Mouse (Mus musculus): ENCODE results near the gene Rabgap1l. TPM values are rescaled to one million over a fixed set of nuclear protein-coding genes. Genes with fewer than 3 reads are reported as not detected.

The Rabgap1l gene
- polyA plus RNA-seq, 1 experiment from 2014 or later: 20.5 TPM

DNA sequence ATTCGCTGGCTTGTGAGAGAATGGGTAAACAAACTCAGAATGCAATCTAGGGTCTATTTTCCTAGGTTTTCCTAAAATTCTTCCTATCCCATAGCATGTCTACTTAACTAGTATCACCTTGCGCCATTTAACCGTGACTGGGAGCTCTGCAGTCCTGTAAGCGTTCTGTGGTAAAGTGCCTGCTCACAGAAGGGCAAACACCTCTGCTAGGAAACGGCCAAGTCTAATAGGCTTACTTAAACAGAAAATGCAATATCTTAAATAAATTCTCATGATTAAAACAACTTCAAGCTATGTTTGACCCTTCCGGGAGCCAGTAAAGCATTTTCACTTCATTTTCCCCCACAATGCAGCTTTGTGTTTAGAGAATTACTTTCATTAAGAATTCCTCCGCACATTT is 484.5 kb downstream of the Rabgap1l start:
- WGBS: 80% methylated on average over 7 of the region's 7 CpGs
- Histone ChIP-seq H3K9me3 (no peaks in the 10 kb centered on the region), H3K27ac (replicated peaks) (no peak overlapping the region), H3K9ac (no peak overlapping the region), H3K27me3 (no peaks in the 10 kb centered on the region), H3K4me2 (no peak overlapping the region), H3K36me3 (no peaks in the 10 kb centered on the region), H3K4me3 (no peak overlapping the region), H3K4me1 (replicated peaks) (peaks cover 6% of the 10 kb centered on the region; the same call in 1 of the 2 replicates)
- no peak for ATAC-seq (ENCODE audit: low read depth)

DNA sequence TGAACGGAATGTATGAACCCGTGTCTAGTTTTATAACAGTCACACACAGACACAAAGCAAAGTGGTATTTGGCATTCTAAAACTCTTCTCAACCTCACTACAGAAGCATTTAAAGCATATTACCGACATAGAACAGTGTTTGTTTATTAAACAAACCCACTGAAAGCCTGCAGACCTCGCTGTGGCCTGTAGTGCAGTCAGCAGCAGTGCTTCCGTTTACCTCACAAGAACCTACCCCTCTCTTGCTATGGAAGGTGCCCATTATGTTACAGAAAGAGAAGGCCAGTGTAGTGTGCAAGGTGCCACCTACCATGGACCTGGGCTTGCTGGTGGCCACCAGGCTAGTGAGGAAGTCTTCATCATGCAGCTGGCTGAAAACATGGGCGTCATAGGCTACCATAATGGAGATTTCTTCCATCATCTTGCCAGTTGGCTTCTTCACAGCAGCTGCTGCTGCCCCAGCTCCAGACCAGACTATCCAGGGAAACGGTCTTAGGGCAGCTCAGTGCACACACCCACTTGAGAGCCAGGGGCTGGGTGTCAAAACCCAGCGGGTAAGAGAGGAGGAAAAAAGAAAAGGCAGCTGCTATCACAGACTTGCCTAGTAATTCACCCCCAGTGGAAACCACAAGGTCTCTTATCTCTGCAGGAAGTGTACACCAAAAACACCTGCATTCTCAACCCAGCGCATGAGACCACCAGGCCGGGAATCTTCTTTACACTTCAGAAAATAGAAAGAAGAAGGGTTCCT is 486.0 kb downstream of the Rabgap1l start:
- no peak overlapping the region for H3K9ac ChIP-seq
- WGBS: 69% methylated on average over 10 of the region's 10 CpGs
- no peak overlapping the region for H3K27ac ChIP-seq (replicated peaks)
- no peaks in the 10 kb centered on the region for H3K27me3 ChIP-seq
- no peaks in the 10 kb centered on the region for H3K9me3 ChIP-seq
- ATAC-seq (ENCODE audit: low read depth): no peak
- no peak overlapping the region for H3K4me2 ChIP-seq
- no peak overlapping the region for H3K4me3 ChIP-seq
- no peaks in the 10 kb centered on the region for H3K36me3 ChIP-seq
- H3K4me1 ChIP-seq (replicated peaks): peaks cover 6% of the 10 kb centered on the region; the same call in 1 of the 2 replicates

- 79% methylated on average over 6 of the region's 6 CpGs for WGBS
- Histone ChIP-seq H3K4me2 (no peak overlapping the region), H3K27ac (replicated peaks) (no peak overlapping the region)
These were observed 486.7 kb downstream of the Rabgap1l start for GRCm38 (mm10) chr1:160306336-160306735.

GRCm38 (mm10) chr1:160305826-160306225 is 487.2 kb downstream of the Rabgap1l start:
- WGBS: 85% methylated on average over 1 of the region's 1 CpGs
- no peaks in the 10 kb centered on the region for H3K36me3 ChIP-seq
- no peak overlapping the region for H3K4me2 ChIP-seq
- ATAC-seq (ENCODE audit: low read depth): no peak
- no peaks in the 10 kb centered on the region for H3K9me3 ChIP-seq
- H3K27me3 ChIP-seq: no peaks in the 10 kb centered on the region
- H3K4me3 ChIP-seq: no peak overlapping the region
- peaks cover 6% of the 10 kb centered on the region; the same call in 1 of the 2 replicates for H3K4me1 ChIP-seq (replicated peaks)
- H3K27ac ChIP-seq (replicated peaks): no peak overlapping the region
- no peak overlapping the region for H3K9ac ChIP-seq

More at GRCm38 (mm10) chr1:160306336-160306735, 486.7 kb downstream of the Rabgap1l start:
- Histone ChIP-seq H3K9me3 (no peaks in the 10 kb centered on the region), H3K4me3 (no peak overlapping the region), H3K27me3 (no peaks in the 10 kb centered on the region), H3K9ac (no peak overlapping the region), H3K36me3 (no peaks in the 10 kb centered on the region), H3K4me1 (replicated peaks) (peaks cover 6% of the 10 kb centered on the region; the same call in 1 of the 2 replicates)
- ATAC-seq (ENCODE audit: low read depth): no peak

- H3K4me3 ChIP-seq: no peak overlapping the region
- H3K4me2 ChIP-seq: no peak overlapping the region
- no peak; the same call in 1 of the 2 replicates for ATAC-seq (ENCODE audit: low read depth)
- WGBS: 61% methylated on average over 6 of the region's 6 CpGs
- no peak overlapping the region for H3K9ac ChIP-seq
- no peaks in the 10 kb centered on the region for H3K9me3 ChIP-seq
- no peak overlapping the region for H3K27ac ChIP-seq (replicated peaks)
- no peaks in the 10 kb centered on the region for H3K36me3 ChIP-seq
- H3K4me1 ChIP-seq (replicated peaks): peaks cover 6% of the 10 kb centered on the region; the same call in 1 of the 2 replicates
- H3K27me3 ChIP-seq: no peaks in the 10 kb centered on the region
These were observed 488.0 kb downstream of the Rabgap1l start for GRCm38 (mm10) chr1:160304969-160305498.

DNA sequence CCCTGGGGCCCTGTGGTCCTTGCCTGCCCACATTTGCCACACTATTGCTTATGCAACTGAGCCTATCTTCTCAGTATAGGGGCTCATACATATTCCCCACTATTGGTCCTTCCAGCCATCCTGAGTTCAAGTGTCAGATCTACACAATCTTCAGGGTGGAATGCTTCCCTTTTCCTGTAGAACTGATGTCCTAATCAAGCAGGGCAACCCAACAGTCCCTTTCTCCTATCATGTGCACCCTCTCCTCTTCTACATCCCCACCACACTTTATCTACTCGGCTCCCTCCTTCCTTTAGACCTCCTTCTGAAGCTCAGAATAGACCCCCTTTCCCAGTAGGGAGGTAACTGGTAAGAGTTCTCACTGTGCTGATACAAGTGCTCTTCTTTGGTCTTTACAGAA is 490.7 kb downstream of the Rabgap1l start:
- Histone ChIP-seq H3K4me2 (no peak overlapping the region), H3K27me3 (no peaks in the 10 kb centered on the region), H3K9me3 (no peaks in the 10 kb centered on the region), H3K27ac (replicated peaks) (no peak overlapping the region), H3K4me1 (replicated peaks) (no peaks in the 10 kb centered on the region), H3K4me3 (no peak overlapping the region), H3K9ac (no peak overlapping the region), H3K36me3 (no peaks in the 10 kb centered on the region)
- 88% methylated on average over 1 of the region's 1 CpGs for WGBS
- ATAC-seq (ENCODE audit: low read depth): no peak

GRCm38 (mm10) chr1:160301156-160301555 is 491.9 kb downstream of the Rabgap1l start:
- 87% methylated on average over 6 of the region's 6 CpGs for WGBS
- no peak overlapping the region for H3K4me3 ChIP-seq
- no peak overlapping the region for H3K27ac ChIP-seq (replicated peaks)
- H3K9ac ChIP-seq: no peak overlapping the region
- H3K36me3 ChIP-seq: no peaks in the 10 kb centered on the region
- no peak overlapping the region for H3K4me2 ChIP-seq
- ATAC-seq (ENCODE audit: low read depth): no peak
- H3K9me3 ChIP-seq: no peaks in the 10 kb centered on the region
- H3K4me1 ChIP-seq (replicated peaks): no peaks in the 10 kb centered on the region
- no peaks in the 10 kb centered on the region for H3K27me3 ChIP-seq

DNA sequence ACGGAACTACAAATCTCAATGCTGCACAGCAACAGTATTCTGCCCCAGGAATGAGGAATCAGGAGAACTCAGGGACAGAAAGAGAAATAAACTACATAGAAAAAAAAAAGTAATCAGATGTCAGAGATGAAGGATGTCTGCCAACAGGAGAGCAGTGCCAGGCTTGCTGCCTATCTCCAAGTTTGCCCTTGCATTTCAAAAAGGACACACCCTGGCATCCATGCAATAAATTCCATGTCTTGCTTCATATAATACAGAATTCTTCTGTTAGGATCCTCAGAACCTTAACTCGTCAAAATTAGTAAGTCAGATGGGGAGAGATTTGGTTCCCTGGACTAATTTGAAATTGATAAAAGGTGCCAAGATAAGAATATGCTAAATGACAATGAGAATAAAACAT is 492.3 kb downstream of the Rabgap1l start:
- no peak overlapping the region for H3K4me2 ChIP-seq
- 90% methylated on average over 2 of the region's 2 CpGs for WGBS
- H3K4me3 ChIP-seq: no peak overlapping the region
- H3K9me3 ChIP-seq: no peaks in the 10 kb centered on the region
- no peaks in the 10 kb centered on the region for H3K4me1 ChIP-seq (replicated peaks)
- H3K9ac ChIP-seq: no peak overlapping the region
- H3K36me3 ChIP-seq: no peaks in the 10 kb centered on the region
- H3K27me3 ChIP-seq: no peaks in the 10 kb centered on the region
- ATAC-seq (ENCODE audit: low read depth): no peak
- no peak overlapping the region for H3K27ac ChIP-seq (replicated peaks)

GRCm38 (mm10) chr1:160299979-160300378 is 493.0 kb downstream of the Rabgap1l start:
- no peak for ATAC-seq (ENCODE audit: low read depth)
- no peaks in the 10 kb centered on the region for H3K27me3 ChIP-seq
- WGBS: 82% methylated on average over 4 of the region's 4 CpGs
- H3K9ac ChIP-seq: no peak overlapping the region
- no peaks in the 10 kb centered on the region for H3K4me1 ChIP-seq (replicated peaks)
- no peaks in the 10 kb centered on the region for H3K9me3 ChIP-seq
- no peak overlapping the region for H3K27ac ChIP-seq (replicated peaks)
- no peak overlapping the region for H3K4me3 ChIP-seq
- no peaks in the 10 kb centered on the region for H3K36me3 ChIP-seq
- no peak overlapping the region for H3K4me2 ChIP-seq

GRCm38 (mm10) chr1:160298893-160299292 is 494.1 kb downstream of the Rabgap1l start:
- no peaks in the 10 kb centered on the region for H3K9me3 ChIP-seq
- no peak overlapping the region for H3K4me3 ChIP-seq
- WGBS: 74% methylated on average over 1 of the region's 1 CpGs
- no peak for ATAC-seq (ENCODE audit: low read depth)
- no peak overlapping the region for H3K9ac ChIP-seq
- H3K4me2 ChIP-seq: no peak overlapping the region
- H3K4me1 ChIP-seq (replicated peaks): no peaks in the 10 kb centered on the region
- H3K36me3 ChIP-seq: no peaks in the 10 kb centered on the region
- H3K27me3 ChIP-seq: no peaks in the 10 kb centered on the region
- H3K27ac ChIP-seq (replicated peaks): no peak overlapping the region

GRCm38 (mm10) chr1:160297701-160298100 is 495.3 kb downstream of the Rabgap1l start:
- Histone ChIP-seq H3K4me2 (no peak overlapping the region), H3K9ac (no peak overlapping the region), H3K4me3 (no peak overlapping the region), H3K27me3 (no peaks in the 10 kb centered on the region), H3K36me3 (no peaks in the 10 kb centered on the region), H3K4me1 (replicated peaks) (no peaks in the 10 kb centered on the region), H3K27ac (replicated peaks) (no peak overlapping the region), H3K9me3 (no peaks in the 10 kb centered on the region)
- ATAC-seq (ENCODE audit: low read depth): no peak
- 90% methylated on average over 3 of the region's 3 CpGs for WGBS

DNA sequence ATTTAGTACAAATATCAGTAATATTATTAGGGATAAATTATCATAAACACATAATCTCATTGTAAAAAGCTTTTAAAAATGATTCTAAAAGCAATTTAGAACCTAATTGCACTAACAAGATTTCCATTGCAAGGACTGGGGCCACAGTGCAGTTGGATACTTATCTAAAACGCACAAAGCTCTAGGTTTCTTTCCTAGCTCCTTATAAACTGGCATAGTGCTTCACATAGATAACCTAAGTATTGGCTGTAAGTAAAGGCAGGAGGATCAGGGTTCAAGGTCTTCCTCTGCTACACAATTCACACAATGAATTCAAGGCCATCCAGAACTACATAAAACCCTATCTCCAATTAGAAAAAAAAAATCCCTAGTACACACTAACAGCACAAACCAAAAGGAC is 497.7 kb downstream of the Rabgap1l start:
- ATAC-seq (ENCODE audit: low read depth): no peak
- no peak overlapping the region for H3K4me2 ChIP-seq
- no peak overlapping the region for H3K4me3 ChIP-seq
- no peak overlapping the region for H3K27ac ChIP-seq (replicated peaks)
- H3K9me3 ChIP-seq: no peaks in the 10 kb centered on the region
- 0 out of 2 replicates have a peak, but pooled peaks cover 2% of the 10 kb centered on the region for H3K4me1 ChIP-seq (replicated peaks)
- H3K27me3 ChIP-seq: no peaks in the 10 kb centered on the region
- no peak overlapping the region for H3K9ac ChIP-seq
- WGBS: 89% methylated on average over 1 of the region's 1 CpGs
- H3K36me3 ChIP-seq: no peaks in the 10 kb centered on the region

Measured in neural tube, embryonic 13.5 days (tissue).